9 mouse cellular contexts compared by ENCODE assay signal in the genomic region with DNA sequence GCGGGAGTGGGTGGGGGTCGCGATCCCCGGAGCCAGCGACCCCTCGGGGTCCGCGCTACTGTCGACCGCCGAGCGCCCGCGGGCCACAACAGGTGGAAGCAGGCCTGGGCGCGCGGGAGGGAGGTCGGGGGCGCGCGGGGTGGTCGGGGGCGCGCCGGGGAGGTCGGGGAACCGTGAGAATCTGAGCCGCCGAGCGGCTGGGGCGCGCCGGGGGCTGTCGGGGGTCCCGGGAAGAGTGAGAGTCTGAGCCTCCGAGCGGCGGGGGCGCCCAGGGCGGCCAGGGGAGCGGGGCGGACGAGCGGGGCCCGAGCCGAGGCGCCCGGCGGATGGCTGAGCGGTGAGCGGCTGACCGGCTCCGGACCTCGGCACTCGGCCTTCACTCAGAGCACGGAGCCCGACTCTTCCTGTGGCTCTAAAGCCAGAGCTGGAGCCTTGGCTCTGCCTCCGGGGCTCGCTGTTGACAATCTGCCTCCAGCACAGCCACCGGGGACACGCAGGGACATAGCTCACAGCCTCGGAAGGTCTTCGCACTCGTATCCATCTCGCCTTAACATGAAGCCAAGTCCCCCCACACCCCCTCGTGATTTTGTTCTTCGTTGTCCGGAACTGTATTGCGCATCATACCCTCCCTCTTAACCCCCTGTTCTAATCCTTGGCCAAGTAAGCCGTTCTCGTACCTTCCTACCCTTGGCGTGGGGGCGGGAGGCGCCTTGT. TPM values are rescaled to one million over a fixed set of nuclear protein-coding genes. Genes with fewer than 3 reads are reported as not detected.
DNase-seq lines count a peak whose midpoint lies in the region; ATAC-seq and TF ChIP-seq lines count a peak whose summit lies in the region.
"Had no signal": no experiment of that assay in that cellular context is flagged by ENCODE, and none has a peak within 500 bp of the region (broad histone marks: within the 10 kb centered on the region; RNA-seq: fewer than 3 reads in every experiment).

No protein-coding gene starts in this region.

- peak overlapping the region; percentile 83 for H3K4me3 ChIP-seq in embryonic facial prominence, embryonic 14.5 days (ENCODE audit: low read depth, low read length)
- peak overlapping the region; percentile 80 for H3K4me3 ChIP-seq in heart, embryonic 10.5 days
- H3K4me3 ChIP-seq in midbrain, postnatal 0 days (ENCODE audit: low read depth, low read length): peak overlapping the region; percentile 76
- H3K4me3 ChIP-seq: myocyte had no signal

- peak overlapping the region; percentile 52 for H3K27ac ChIP-seq in embryonic facial prominence, embryonic 14.5 days (replicated peaks; ENCODE audit: low read depth, low read length)
- H3K27ac ChIP-seq in heart, embryonic 10.5 days: peak overlapping the region; percentile 88
- H3K27ac ChIP-seq in midbrain, postnatal 0 days (ENCODE audit: low read depth, low read length): 0 out of 2 replicates have a peak overlapping the region, but pooled peaks have one; percentile 26

- H3K36me3 ChIP-seq in embryonic facial prominence, embryonic 14.5 days (ENCODE audit: control insufficient read depth, insufficient read depth, low read length): no peaks in the 10 kb centered on the region
- H3K36me3 ChIP-seq in heart, embryonic 10.5 days: no peaks in the 10 kb centered on the region
- H3K36me3 ChIP-seq in midbrain, postnatal 0 days (ENCODE audit: insufficient read depth, low read length): no peaks in the 10 kb centered on the region
- H3K36me3 ChIP-seq in splenic B cell, adult 2 months (ENCODE audit: control insufficient read depth, insufficient read depth, low read length, poor library complexity, severe bottlenecking): no peaks in the 10 kb centered on the region

- under 1% methylated on average over 27 of the region's 74 CpGs for WGBS in embryonic facial prominence, embryonic 14.5 days
- WGBS in heart, embryonic 10.5 days: under 1% methylated on average over 48 of the region's 74 CpGs
- 1% methylated on average over 44 of the region's 74 CpGs for WGBS in midbrain, postnatal 0 days

- H3K4me2 ChIP-seq in embryonic facial prominence, embryonic 14.5 days (ENCODE audit: low read depth, low read length): peak overlapping the region; percentile 96
- peak overlapping the region; percentile 92 for H3K4me2 ChIP-seq in midbrain, postnatal 0 days (ENCODE audit: low read depth, low read length, poor library complexity, severe bottlenecking)

- peaks cover 45% of the 10 kb centered on the region for H3K27me3 ChIP-seq in embryonic facial prominence, embryonic 14.5 days (replicated peaks; ENCODE audit: control insufficient read depth, insufficient read depth, low read length)
- peaks cover 43% of the 10 kb centered on the region for H3K27me3 ChIP-seq in heart, embryonic 10.5 days (ENCODE audit: insufficient read depth, poor library complexity, severe bottlenecking)
- H3K27me3 ChIP-seq in midbrain, postnatal 0 days (ENCODE audit: insufficient read depth, low read length): peaks cover 12% of the 10 kb centered on the region
- peaks cover 4% of the 10 kb centered on the region; the same call in 1 of the 2 replicates for H3K27me3 ChIP-seq in splenic B cell, adult 2 months (ENCODE audit: control insufficient read depth, insufficient read depth, low read length, poor library complexity, severe bottlenecking)

- 0 out of 2 replicates have a peak, but pooled peaks cover 3% of the 10 kb centered on the region for H3K4me1 ChIP-seq in embryonic facial prominence, embryonic 14.5 days (ENCODE audit: control insufficient read depth, insufficient read depth, low read length)
- H3K4me1 ChIP-seq in heart, embryonic 10.5 days: peaks cover 10% of the 10 kb centered on the region; the same call in 1 of the 2 replicates
- no peaks in the 10 kb centered on the region for H3K4me1 ChIP-seq in midbrain, postnatal 0 days (ENCODE audit: insufficient read depth, low read length)

- no peak for TF ChIP-seq CTCF in midbrain, postnatal 0 days (IDR thresholded peaks at IDR 0.05)

- peak; percentile 48 for DNase-seq in thymus, postnatal 0 days (ENCODE audit: low spot score)
- DNase-seq in thymus, postnatal 25 days: no peak
- peak; percentile 44 for DNase-seq in embryonic facial prominence, embryonic 14.5 days (ENCODE audit: low spot score)
- DNase-seq in heart, embryonic 10.5 days (ENCODE audit: low spot score): peak; percentile 81
- DNase-seq in kidney, adult 9 months: peak; percentile 49
- DNase-seq in liver: peak; percentile 38
- peak; percentile 34 for DNase-seq in midbrain, postnatal 0 days (ENCODE audit: low spot score)
- DNase-seq in splenic B cell, adult 2 months (ENCODE audit: low read depth, low spot score): peak; percentile 50

- no peaks in the 10 kb centered on the region for H3K9me3 ChIP-seq in embryonic facial prominence, embryonic 14.5 days (ENCODE audit: control insufficient read depth, low read length)
- H3K9me3 ChIP-seq in heart, embryonic 10.5 days: no peaks in the 10 kb centered on the region
- no peaks in the 10 kb centered on the region for H3K9me3 ChIP-seq in midbrain, postnatal 0 days (ENCODE audit: low read length)

- H3K9ac ChIP-seq in embryonic facial prominence, embryonic 14.5 days (ENCODE audit: low read depth, low read length): peak overlapping the region; percentile 74
- H3K9ac ChIP-seq in midbrain, postnatal 0 days (replicated peaks; ENCODE audit: low read length, poor library complexity, severe bottlenecking): peak overlapping the region; percentile 63

- peak; percentile 76 for ATAC-seq in embryonic facial prominence, embryonic 14.5 days (ENCODE audit: low read depth)
- ATAC-seq in midbrain, postnatal 0 days (ENCODE audit: low FRiP score): peak; percentile 75

RNA-seq across cellular contexts. Expression of a gene that starts 1.0 kb away (rescaled TPM):
- 17.5 and 23.9 TPM in 2 replicates for polyA plus RNA-seq in thymus, postnatal 0 days (2015; fragmentation: Nextera tagmentation; extraction: Ambion mirVana)
- polyA plus RNA-seq in embryonic facial prominence, embryonic 14.5 days (2014; fragmentation: Nextera tagmentation; extraction: Ambion mirVana): 10.0 and 10.2 TPM in 2 replicates
- 3.8 and 4.8 TPM in 2 replicates for polyA plus RNA-seq in heart, embryonic 10.5 days (2016; fragmentation: Nextera tagmentation; extraction: Ambion mirVana)
- 8.3 and 13.9 TPM in 2 replicates for total RNA-seq in midbrain, postnatal 0 days (2014; rRNA removed)
- polyA plus RNA-seq in midbrain, postnatal 0 days (2015; fragmentation: Nextera tagmentation; extraction: Ambion mirVana): 6.6 and 8.7 TPM in 2 replicates

Comparison
In these comparisons a context has a peak if more than half of its experiments do, and no peak if none do; other contexts are left out.
1. H3K27ac ChIP-seq: peak in every context shown above with its lines; median percentile 88 in heart, embryonic 10.5 days; 52 in embryonic facial prominence, embryonic 14.5 days; 26 in midbrain, postnatal 0 days.